Mouse (Mus musculus) hindbrain, postnatal 0 days (tissue): ENCODE results near the gene Chrnb4. TPM values are rescaled to one million over a fixed set of nuclear protein-coding genes. Genes with fewer than 3 reads are reported as not detected.
A peak's percentile ranks its signal among the peaks of the same experiment; 100 is the strongest.

Experiments
- ATAC-seq: fragments of 200-750 bp; cut with Nextera tagmentation; 2 replicates; pipeline ENCODE4 v1.8.0; 2017; ENCODE audit warnings: mild to moderate bottlenecking, moderate TSS enrichment, moderate library complexity
- DNase-seq: peaks from one replicate; pipeline ENCODE4 v3.0.0-alpha.2; 2015; ENCODE audit warnings: low spot score
- H3K27ac ChIP-seq: fragments of 300-500 bp; sonication (generic); 2 replicates; pipeline ENCODE4 v1.5.1; 2014; ENCODE audit warnings: mild to moderate bottlenecking
- H3K27me3 ChIP-seq: fragments of 300-500 bp; sonication (generic); 2 replicates; pipeline ENCODE4 v1.6.1; 2014; ENCODE audit warnings: low read length, mixed read lengths; ENCODE audit not compliant: insufficient read depth
- H3K36me3 ChIP-seq: fragments of 300-500 bp; sonication (generic); 2 replicates; pipeline ENCODE4 v1.6.1; 2014; ENCODE audit warnings: low read length, mixed read lengths; ENCODE audit not compliant: insufficient read depth
- H3K4me1 ChIP-seq: fragments of 300-500 bp; sonication (generic); 2 replicates; pipeline ENCODE4 v1.6.1; 2014; ENCODE audit warnings: antibody characterized with exemption, low read length, mixed read lengths; ENCODE audit not compliant: insufficient read depth
- H3K4me2 ChIP-seq: fragments of 300-500 bp; sonication (generic); 2 replicates; pipeline ENCODE4 v1.6.1; 2014; ENCODE audit warnings: low read depth, mild to moderate bottlenecking, low read length, moderate library complexity, mixed read lengths
- H3K4me3 ChIP-seq: fragments of 300-500 bp; sonication (generic); 2 replicates; pipeline ENCODE4 v1.5.1; 2014; ENCODE audit warnings: low read length
- H3K9ac ChIP-seq: fragments of 300-500 bp; sonication (generic); replicated peaks from 2 replicates; pipeline ENCODE4 v1.6.1; 2014; ENCODE audit warnings: mild to moderate bottlenecking, low read length, moderate library complexity, mixed read lengths
- H3K9me3 ChIP-seq: fragments of 300-500 bp; sonication (generic); 2 replicates; pipeline ENCODE4 v1.6.1; 2016; ENCODE audit warnings: low read length, mixed read lengths
- CTCF ChIP-seq: IDR thresholded peaks from 2 replicates; pipeline ENCODE4 v1.5.1; 2016; ENCODE audit warnings: antibody characterized with exemption, control low read depth, low read depth
- whole genome bisulfite sequencing: fragments of 180-500 bp; shearing (Covaris S2); extraction: QIAGEN DNeasy Blood & Tissue Kit; methylation state at CpG from one replicate; pipeline ENCODE4 v1.1.7; 2014; 5-methylcytosine and 5-hydroxymethylcytosine counted together
- polyA plus RNA-seq: library from polyadenylated mRNA; unstranded; fragments of >200 nt; fragmentation: Nextera tagmentation; extraction: Ambion mirVana; gene quantifications from 2 replicates; pipeline ENCODE4 v1.2.1, GENCODE M21; 2015
- total RNA-seq: library from RNA; depleted of rRNA; stranded (reverse); fragments of >200 nt; gene quantifications from 2 replicates; pipeline ENCODE4 v1.2.3, GENCODE M21; 2014

The Chrnb4 gene
- total and polyA plus RNA-seq, 2 experiments from 2014 or later = 2.4 to 2.6 TPM

DNA sequence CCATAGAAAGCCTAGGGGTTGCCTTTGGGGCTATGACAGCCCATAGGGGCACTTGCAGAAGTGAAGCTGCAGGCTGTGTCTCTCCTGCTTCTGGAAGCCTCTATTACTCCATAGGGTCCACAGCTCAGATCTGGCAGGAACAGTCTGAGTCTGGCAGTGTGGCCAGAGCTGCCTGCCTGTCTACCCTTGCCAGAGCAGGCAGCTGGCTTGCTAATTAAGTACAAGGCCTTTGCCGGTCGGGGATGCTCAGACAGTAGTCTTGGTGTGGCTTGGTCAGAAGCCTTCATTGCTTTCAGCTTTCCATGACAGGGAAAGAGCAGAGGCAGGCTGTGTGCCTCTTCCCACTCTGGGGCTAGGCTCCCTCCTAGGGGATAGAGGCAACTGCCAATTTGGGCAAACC, 7.2 kb downstream of the Chrnb4 start:
- TF ChIP-seq CTCF = no peak
- Histone ChIP-seq H3K36me3 (no peaks in the 10 kb centered on the region), H3K27ac (peak overlapping the region; percentile 48), H3K9ac (no peak overlapping the region), H3K4me3 (no peak overlapping the region), H3K9me3 (no peaks in the 10 kb centered on the region), H3K4me2 (no peak overlapping the region), H3K4me1 (0 out of 2 replicates have a peak, but pooled peaks cover 4% of the 10 kb centered on the region), H3K27me3 (no peaks in the 10 kb centered on the region; the same call in 1 of the 2 replicates)
- DNase-seq (peak; percentile 80), ATAC-seq (peak; percentile 83)
- 24% methylated on average over 2 of the region's 2 CpGs for WGBS

DNA sequence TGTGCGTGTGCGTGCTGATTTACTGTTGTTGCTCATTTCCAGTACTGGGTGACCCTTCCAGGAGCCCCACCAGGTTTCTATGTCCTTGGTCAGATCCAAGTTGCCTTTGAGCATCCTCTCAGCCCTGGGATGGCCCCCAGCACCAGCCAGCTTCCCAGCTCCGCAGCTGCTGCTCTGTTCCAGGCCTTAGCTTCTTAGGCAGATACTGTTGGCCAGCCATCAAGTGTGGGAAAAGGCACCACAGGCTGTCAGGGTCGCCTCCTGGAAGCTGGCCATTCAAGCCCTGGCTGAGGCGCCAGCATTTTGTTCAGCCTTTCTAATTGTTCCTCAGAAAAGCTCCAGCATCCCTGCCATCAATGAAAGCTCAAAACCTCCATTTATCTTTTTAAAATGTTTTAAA, 8.6 kb downstream of the Chrnb4 start:
- Histone ChIP-seq H3K27me3 (no peaks in the 10 kb centered on the region; the same call in 1 of the 2 replicates), H3K36me3 (no peaks in the 10 kb centered on the region), H3K4me2 (no peak overlapping the region), H3K9me3 (no peaks in the 10 kb centered on the region), H3K4me3 (no peak overlapping the region), H3K4me1 (0 out of 2 replicates have a peak, but pooled peaks cover 4% of the 10 kb centered on the region), H3K27ac (no peak overlapping the region), H3K9ac (no peak overlapping the region)
- ATAC-seq (peak; percentile 81), DNase-seq (peak; percentile 86)
- WGBS = 42% methylated on average over 5 of the region's 5 CpGs
- TF ChIP-seq CTCF = no peak

DNA sequence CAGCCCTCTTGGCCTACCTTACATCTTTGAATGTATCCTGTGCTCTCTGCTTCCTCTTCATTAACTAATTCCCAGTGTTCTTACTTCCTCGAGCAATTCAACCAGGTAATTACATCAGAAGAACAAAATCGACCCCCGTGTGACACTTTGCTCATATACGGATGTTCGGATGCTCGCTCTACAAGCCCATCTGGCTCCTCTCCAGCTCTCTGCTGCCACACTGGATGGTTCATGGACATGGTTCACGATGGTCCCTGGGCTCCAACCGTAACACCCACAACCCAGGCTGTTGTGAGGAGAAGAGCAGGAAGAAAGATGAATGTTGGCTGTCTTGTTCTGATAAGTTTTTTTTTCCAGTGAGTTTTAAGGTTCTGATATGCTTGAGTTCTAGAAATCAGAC, 9.6 kb downstream of the Chrnb4 start:
- no peaks in the 10 kb centered on the region for H3K36me3 ChIP-seq
- DNase-seq (peak; percentile 41), ATAC-seq (no peak)
- 55% methylated on average over 8 of the region's 8 CpGs for WGBS
- no peak overlapping the region for H3K27ac ChIP-seq
- H3K4me1 ChIP-seq = 0 out of 2 replicates have a peak, but pooled peaks cover 4% of the 10 kb centered on the region
- no peaks in the 10 kb centered on the region for H3K27me3 ChIP-seq
- H3K4me3 ChIP-seq = no peak overlapping the region
- H3K9me3 ChIP-seq = no peaks in the 10 kb centered on the region
- H3K9ac ChIP-seq = no peak overlapping the region
- H3K4me2 ChIP-seq = no peak overlapping the region
- no peak for TF ChIP-seq CTCF

DNA sequence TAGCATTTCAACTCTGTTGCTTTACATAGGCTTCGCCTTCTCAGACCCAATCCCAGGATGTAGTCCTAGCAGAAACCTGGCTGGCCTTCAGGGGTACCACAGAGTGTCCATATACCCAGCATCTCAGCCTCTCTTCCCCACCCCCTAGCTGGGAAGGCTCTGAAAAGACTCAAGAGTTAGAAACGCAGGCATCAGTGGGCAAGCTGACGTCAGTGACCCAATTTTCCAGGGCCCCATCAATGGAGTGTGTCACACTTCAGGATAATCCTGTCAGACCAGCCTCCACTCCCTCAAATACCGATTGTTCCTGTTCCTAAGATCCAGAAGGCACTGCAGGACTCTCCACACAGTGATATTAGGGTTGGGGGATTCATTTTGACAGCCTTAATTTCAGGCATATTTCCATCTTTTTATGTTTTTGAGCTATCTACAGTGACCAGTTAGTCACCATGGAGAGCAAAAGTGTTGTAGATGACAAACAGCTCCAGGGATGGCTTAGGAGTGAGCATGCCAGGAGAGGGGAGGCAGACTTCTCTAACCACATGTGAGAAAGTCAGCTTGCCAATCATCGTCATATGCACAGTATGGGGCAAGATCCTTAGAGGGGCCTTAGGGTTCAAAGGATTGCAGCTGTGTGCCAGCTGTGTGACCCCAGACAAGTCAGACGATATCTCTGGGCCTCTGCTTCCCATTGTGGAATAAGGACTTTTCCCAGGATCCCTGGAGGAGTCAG, 17.0 kb downstream of the Chrnb4 start:
- 0 out of 2 replicates have a peak, but pooled peaks cover 3% of the 10 kb centered on the region for H3K27me3 ChIP-seq
- WGBS = 50% methylated on average over 6 of the region's 6 CpGs

DNA sequence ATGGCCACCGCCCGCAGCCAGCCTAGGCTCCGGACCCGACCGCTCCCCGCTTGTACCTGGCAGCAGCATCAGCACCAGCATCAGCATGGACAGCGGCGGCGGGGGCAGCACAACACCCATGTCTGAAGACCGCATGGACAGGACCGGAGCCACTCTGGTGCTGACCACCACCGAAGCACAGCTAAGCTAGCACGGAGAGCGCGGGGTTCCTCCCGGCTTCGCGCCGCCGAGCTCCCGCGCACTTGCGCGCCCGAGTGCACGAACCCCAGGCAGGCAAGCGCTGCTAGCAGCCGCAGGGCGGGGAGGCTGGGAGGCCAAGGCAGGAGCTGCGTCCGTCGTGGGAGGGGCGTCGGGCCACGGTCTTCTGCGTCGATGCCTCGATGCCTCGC, 22.3 kb downstream of the Chrnb4 start, which contains the start of gene Chrna3:
Chrna3 (minus strand) TSS at position 288 of the 389 bp plus-strand sequence.
- peak; percentile 65 for DNase-seq
- peak; percentile 72 for ATAC-seq
- Histone ChIP-seq H3K36me3 (no peaks in the 10 kb centered on the region), H3K9me3 (no peaks in the 10 kb centered on the region), H3K4me2 (peak within 1 kb of the TSS; percentile 60), H3K27ac (peak within 1 kb of the TSS; percentile 56), H3K27me3 (0 out of 2 replicates have a peak, but pooled peaks cover 8% of the 10 kb centered on the region), H3K9ac (peak within 1 kb of the TSS; percentile 59), H3K4me3 (peak within 1 kb of the TSS; percentile 46), H3K4me1 (no peaks in the 10 kb centered on the region)
- no peak for TF ChIP-seq CTCF
- under 1% methylated on average over 38 of the region's 39 CpGs for WGBS

More for the DNA sequence above, 17.0 kb downstream of the Chrnb4 start:
- no peak overlapping the region for H3K27ac ChIP-seq
- H3K4me1 ChIP-seq = no peaks in the 10 kb centered on the region
- no peaks in the 10 kb centered on the region for H3K36me3 ChIP-seq
- ATAC-seq (0 out of 2 replicates have a peak, but pooled peaks have one; percentile 18), DNase-seq (no peak)
- H3K4me3 ChIP-seq = no peak overlapping the region
- H3K4me2 ChIP-seq = no peak overlapping the region
- no peak for TF ChIP-seq CTCF
- no peak overlapping the region for H3K9ac ChIP-seq
- no peaks in the 10 kb centered on the region for H3K9me3 ChIP-seq

DNA sequence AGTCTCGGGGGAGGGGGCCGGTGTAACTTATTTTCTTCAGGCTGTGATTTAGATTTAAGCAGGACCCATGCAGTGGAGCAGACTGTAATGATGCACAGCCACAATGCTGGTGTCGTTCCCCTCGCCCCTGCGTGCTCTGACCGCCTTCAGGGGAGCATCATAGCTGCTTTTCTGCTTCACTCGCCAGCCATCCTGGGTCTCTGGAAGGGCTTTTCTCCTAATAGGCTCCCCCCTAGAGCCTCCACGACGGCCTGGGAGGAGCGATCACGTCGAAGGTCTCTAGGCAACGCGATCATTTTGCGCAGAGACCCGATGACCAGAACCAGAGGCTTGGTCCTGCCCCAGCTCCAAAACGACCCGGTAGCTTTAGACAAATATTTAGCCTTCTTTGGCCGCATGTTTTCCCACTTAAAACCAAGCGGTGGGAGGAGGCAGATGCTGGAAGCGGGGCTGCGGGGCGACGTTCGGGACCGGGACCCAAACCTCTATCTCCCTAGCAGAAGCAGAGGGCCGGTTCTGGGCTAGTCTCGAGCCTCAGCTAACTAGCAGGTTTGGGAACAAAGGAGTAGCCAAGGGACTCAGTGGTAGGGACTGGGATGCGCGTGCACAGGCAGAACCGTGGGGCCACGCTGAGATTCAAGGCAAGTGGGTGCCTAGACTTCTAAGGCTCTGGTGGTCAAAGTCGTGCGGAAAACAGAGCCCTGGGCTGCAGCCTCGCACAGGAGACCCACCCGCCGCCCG, 22.9 kb downstream of the Chrnb4 start:
- DNase-seq (peak; percentile 40), ATAC-seq (0 out of 2 replicates have a peak, but pooled peaks have one; percentile 14)
- no peak for TF ChIP-seq CTCF
- no peaks in the 10 kb centered on the region for H3K9me3 ChIP-seq
- H3K27ac ChIP-seq = peak overlapping the region; percentile 56
- peak overlapping the region; percentile 46 for H3K4me3 ChIP-seq
- H3K27me3 ChIP-seq = 0 out of 2 replicates have a peak, but pooled peaks cover 8% of the 10 kb centered on the region
- 6% methylated on average over 38 of the region's 38 CpGs for WGBS
- peak overlapping the region; percentile 59 for H3K9ac ChIP-seq
- H3K36me3 ChIP-seq = no peaks in the 10 kb centered on the region
- H3K4me1 ChIP-seq = no peaks in the 10 kb centered on the region
- peak overlapping the region; percentile 60 for H3K4me2 ChIP-seq
